Mouse (Mus musculus): Measurements from ENCODE around the gene Wwox. TPM values are rescaled to one million over a fixed set of nuclear protein-coding genes. Genes with fewer than 3 reads are reported as not detected.

Gene Wwox
- polyA plus RNA-seq, 1 experiment from 2014 or later: 12.9 TPM

DNA sequence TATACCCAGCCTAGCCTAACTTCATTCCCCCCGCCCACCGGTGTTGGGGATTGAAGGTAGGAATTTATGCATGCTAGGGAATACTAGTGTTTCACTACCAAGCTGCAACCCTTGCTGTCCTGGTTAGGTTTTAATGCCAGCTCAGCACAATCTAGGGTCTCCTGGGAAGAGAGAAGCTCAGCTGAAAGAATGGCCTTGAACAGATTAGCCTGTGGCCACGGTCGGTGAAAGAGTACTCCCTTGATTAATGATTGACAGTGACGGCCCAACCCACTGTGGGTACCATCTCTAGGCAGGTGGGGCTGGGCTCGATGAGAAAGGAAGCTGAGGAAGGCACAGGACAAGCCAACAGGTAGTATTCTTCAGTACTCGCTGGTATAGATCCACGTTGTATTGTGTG lies 40.3 kb downstream of the Wwox start:
- WGBS: 69% methylated on average over 8 of the region's 8 CpGs
- Histone ChIP-seq H3K27ac (ENCODE audit: low read length) (no peak overlapping the region), H3K27me3 (ENCODE audit: control insufficient read depth, insufficient read depth, low read length) (no peaks in the 10 kb centered on the region), H3K36me3 (ENCODE audit: control insufficient read depth, insufficient read depth, low read length) (no peaks in the 10 kb centered on the region), H3K9me3 (replicated peaks; ENCODE audit: control insufficient read depth, low read length) (no peaks in the 10 kb centered on the region), H3K4me2 (ENCODE audit: low read depth, low read length) (no peak overlapping the region), H3K9ac (ENCODE audit: low read length) (no peak overlapping the region), H3K4me3 (replicated peaks; ENCODE audit: low read length) (no peak overlapping the region), H3K4me1 (ENCODE audit: control insufficient read depth, insufficient read depth, low read length) (peaks cover 5% of the 10 kb centered on the region)
- ATAC-seq (ENCODE audit: insufficient read depth, low FRiP score): no peak

DNA sequence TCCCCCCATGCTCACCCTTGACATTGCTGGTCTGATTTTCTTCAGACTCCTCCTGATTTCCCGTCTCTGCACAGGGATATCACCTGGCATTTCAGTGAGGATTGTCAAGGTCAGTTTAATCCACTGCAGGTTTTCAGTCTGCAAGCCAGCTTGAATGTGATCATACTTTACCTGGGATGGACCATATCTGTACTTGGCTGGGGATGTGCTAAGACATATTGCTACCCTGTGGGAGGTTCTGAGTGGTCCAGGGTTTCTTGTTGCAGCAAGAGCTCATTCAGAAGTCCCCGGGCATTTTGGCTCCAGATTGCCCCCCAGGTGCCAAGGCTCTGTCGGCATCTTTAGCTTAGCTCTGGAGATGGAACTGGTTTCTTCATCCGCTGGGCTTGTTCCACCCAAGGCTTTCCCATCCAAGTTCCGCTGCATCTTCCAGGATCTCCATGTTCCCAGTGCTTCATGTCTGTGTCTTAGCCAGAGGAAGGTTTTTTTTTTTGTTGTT lies 52.3 kb downstream of the Wwox start:
- Histone ChIP-seq H3K4me2 (ENCODE audit: low read depth, low read length) (no peak overlapping the region), H3K9me3 (replicated peaks; ENCODE audit: control insufficient read depth, low read length) (no peaks in the 10 kb centered on the region), H3K4me1 (ENCODE audit: control insufficient read depth, insufficient read depth, low read length) (no peaks in the 10 kb centered on the region), H3K36me3 (ENCODE audit: control insufficient read depth, insufficient read depth, low read length) (no peaks in the 10 kb centered on the region), H3K27me3 (ENCODE audit: control insufficient read depth, insufficient read depth, low read length) (no peaks in the 10 kb centered on the region), H3K27ac (ENCODE audit: low read length) (no peak overlapping the region), H3K9ac (ENCODE audit: low read length) (no peak overlapping the region), H3K4me3 (replicated peaks; ENCODE audit: low read length) (no peak overlapping the region)
- 85% methylated on average over 5 of the region's 5 CpGs for WGBS
- no peak for ATAC-seq (ENCODE audit: insufficient read depth, low FRiP score)

DNA sequence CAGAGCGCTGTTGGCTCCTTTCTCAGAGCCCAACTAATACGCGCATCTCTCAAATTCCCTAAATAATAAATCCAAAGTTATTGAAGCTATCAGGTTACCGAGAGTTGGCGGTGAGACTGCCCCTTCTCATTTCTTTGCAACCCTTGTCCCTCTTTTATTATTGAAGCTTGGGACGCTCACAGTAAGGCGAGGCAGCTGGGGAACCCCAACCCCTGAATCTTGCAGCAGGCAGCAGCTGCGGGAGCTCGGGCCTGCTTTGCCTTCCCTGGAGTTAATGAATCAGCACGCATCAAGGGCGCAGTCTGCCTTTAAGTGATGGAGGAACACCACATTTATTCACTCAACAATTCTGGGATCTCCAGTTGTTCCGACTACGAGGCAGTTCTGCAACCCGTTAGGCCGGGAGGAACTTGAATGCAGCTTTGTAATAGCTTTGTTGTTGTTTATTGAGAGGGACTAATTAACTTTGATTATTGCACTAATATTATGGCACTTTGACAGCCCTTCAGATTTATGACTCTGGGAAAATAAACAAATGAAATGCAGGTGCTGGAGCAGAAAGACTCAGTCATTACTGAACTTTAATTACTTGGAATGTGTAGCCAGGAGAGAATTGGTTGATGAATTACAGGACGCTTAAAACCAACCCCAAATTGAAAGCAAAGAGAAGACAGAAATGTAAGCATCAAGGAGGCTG lies 60.1 kb downstream of the Wwox start:
- Histone ChIP-seq H3K4me2 (ENCODE audit: low read depth, low read length) (no peak overlapping the region), H3K27me3 (ENCODE audit: control insufficient read depth, insufficient read depth, low read length) (no peaks in the 10 kb centered on the region), H3K27ac (ENCODE audit: low read length) (no peak overlapping the region)

DNA sequence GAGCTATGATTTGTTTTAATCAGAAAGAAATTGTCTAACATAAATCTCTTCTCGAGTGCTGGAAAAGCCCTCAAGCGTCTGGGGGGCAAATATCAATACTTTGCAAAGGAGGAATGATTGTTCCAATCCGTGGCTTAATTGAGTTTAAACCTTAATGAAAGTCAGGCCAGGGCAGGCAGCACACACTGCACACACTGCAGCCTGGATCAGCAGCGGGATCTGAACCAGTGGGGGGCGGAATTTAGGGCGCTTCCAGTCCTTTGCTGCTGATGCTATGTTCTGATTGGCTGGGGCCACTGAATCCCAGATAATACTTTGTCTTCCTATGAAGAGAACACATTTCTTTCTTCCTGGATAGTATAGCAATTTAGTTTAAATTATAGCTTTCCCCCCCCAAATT lies 62.5 kb downstream of the Wwox start:
- peaks cover 16% of the 10 kb centered on the region for H3K4me1 ChIP-seq (ENCODE audit: control insufficient read depth, insufficient read depth, low read length)
- WGBS: 64% methylated on average over 6 of the region's 6 CpGs

More for the DNA sequence above, 60.1 kb downstream of the Wwox start:
- Histone ChIP-seq H3K4me1 (ENCODE audit: control insufficient read depth, insufficient read depth, low read length) (peaks cover 9% of the 10 kb centered on the region; the same call in 1 of the 2 replicates), H3K9ac (ENCODE audit: low read length) (no peak overlapping the region), H3K9me3 (replicated peaks; ENCODE audit: control insufficient read depth, low read length) (no peaks in the 10 kb centered on the region), H3K4me3 (replicated peaks; ENCODE audit: low read length) (no peak overlapping the region), H3K36me3 (ENCODE audit: control insufficient read depth, insufficient read depth, low read length) (no peaks in the 10 kb centered on the region)
- no peak for ATAC-seq (ENCODE audit: insufficient read depth, low FRiP score)
- WGBS: 43% methylated on average over 16 of the region's 16 CpGs

DNA sequence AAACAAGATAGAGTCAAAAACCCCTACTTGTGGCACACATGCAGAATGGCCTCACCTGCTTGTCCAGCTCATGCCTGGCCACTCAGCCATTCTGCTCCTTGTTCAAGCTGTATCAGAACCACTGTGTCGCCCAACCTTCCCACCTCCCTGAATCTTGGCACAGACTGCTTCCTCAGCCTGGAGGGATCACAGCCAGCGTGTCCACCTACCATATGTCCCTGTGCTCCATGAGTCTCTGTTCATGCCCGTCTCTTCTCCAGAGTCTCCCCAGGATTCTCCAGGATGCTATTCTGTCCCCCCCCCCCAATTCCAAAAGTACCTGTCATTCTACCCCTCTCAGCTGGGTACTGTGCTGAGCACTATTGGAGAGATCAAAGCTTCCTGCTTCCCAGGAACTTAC lies 63.7 kb downstream of the Wwox start:
- WGBS: 93% methylated on average over 3 of the region's 3 CpGs
- Histone ChIP-seq H3K27me3 (ENCODE audit: control insufficient read depth, insufficient read depth, low read length) (no peaks in the 10 kb centered on the region), H3K9ac (ENCODE audit: low read length) (no peak overlapping the region), H3K27ac (ENCODE audit: low read length) (no peak overlapping the region), H3K36me3 (ENCODE audit: control insufficient read depth, insufficient read depth, low read length) (no peaks in the 10 kb centered on the region), H3K9me3 (replicated peaks; ENCODE audit: control insufficient read depth, low read length) (no peaks in the 10 kb centered on the region), H3K4me2 (ENCODE audit: low read depth, low read length) (no peak overlapping the region), H3K4me1 (ENCODE audit: control insufficient read depth, insufficient read depth, low read length) (peaks cover 16% of the 10 kb centered on the region), H3K4me3 (replicated peaks; ENCODE audit: low read length) (no peak overlapping the region)
- no peak for ATAC-seq (ENCODE audit: insufficient read depth, low FRiP score)

More for the DNA sequence above, 62.5 kb downstream of the Wwox start:
- H3K4me2 ChIP-seq (ENCODE audit: low read depth, low read length): no peak overlapping the region
- H3K36me3 ChIP-seq (ENCODE audit: control insufficient read depth, insufficient read depth, low read length): no peaks in the 10 kb centered on the region
- no peaks in the 10 kb centered on the region for H3K27me3 ChIP-seq (ENCODE audit: control insufficient read depth, insufficient read depth, low read length)
- H3K9me3 ChIP-seq (replicated peaks; ENCODE audit: control insufficient read depth, low read length): no peaks in the 10 kb centered on the region
- H3K4me3 ChIP-seq (replicated peaks; ENCODE audit: low read length): no peak overlapping the region
- no peak overlapping the region for H3K9ac ChIP-seq (ENCODE audit: low read length)
- H3K27ac ChIP-seq (ENCODE audit: low read length): no peak overlapping the region
- no peak for ATAC-seq (ENCODE audit: insufficient read depth, low FRiP score)

DNA sequence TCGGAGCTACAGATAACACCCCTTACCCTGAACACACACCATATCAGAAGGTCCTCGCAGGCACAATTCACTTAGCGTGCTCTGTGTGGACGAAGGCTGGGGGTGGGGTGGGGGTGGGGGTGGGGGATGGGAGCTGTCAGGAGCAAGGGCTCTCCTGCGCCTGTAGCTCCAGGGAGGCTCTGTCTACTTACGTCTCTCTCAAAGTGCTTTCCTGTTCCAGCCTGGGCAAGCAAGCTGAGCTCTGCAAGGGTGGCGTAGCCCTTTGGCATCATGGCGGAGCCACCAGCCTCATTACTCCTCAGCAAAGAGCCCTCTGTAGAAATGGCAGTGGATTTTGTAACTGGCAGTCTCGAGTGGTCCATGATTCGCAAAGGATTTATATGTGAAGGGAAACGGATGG lies 65.4 kb downstream of the Wwox start:
- Histone ChIP-seq H3K4me3 (replicated peaks; ENCODE audit: low read length) (no peak overlapping the region), H3K27me3 (ENCODE audit: control insufficient read depth, insufficient read depth, low read length) (no peaks in the 10 kb centered on the region), H3K4me2 (ENCODE audit: low read depth, low read length) (no peak overlapping the region), H3K9ac (ENCODE audit: low read length) (no peak overlapping the region), H3K9me3 (replicated peaks; ENCODE audit: control insufficient read depth, low read length) (no peaks in the 10 kb centered on the region), H3K27ac (ENCODE audit: low read length) (no peak overlapping the region), H3K4me1 (ENCODE audit: control insufficient read depth, insufficient read depth, low read length) (peaks cover 14% of the 10 kb centered on the region), H3K36me3 (ENCODE audit: control insufficient read depth, insufficient read depth, low read length) (no peaks in the 10 kb centered on the region)
- ATAC-seq (ENCODE audit: insufficient read depth, low FRiP score): no peak
- WGBS: 33% methylated on average over 11 of the region's 11 CpGs

DNA sequence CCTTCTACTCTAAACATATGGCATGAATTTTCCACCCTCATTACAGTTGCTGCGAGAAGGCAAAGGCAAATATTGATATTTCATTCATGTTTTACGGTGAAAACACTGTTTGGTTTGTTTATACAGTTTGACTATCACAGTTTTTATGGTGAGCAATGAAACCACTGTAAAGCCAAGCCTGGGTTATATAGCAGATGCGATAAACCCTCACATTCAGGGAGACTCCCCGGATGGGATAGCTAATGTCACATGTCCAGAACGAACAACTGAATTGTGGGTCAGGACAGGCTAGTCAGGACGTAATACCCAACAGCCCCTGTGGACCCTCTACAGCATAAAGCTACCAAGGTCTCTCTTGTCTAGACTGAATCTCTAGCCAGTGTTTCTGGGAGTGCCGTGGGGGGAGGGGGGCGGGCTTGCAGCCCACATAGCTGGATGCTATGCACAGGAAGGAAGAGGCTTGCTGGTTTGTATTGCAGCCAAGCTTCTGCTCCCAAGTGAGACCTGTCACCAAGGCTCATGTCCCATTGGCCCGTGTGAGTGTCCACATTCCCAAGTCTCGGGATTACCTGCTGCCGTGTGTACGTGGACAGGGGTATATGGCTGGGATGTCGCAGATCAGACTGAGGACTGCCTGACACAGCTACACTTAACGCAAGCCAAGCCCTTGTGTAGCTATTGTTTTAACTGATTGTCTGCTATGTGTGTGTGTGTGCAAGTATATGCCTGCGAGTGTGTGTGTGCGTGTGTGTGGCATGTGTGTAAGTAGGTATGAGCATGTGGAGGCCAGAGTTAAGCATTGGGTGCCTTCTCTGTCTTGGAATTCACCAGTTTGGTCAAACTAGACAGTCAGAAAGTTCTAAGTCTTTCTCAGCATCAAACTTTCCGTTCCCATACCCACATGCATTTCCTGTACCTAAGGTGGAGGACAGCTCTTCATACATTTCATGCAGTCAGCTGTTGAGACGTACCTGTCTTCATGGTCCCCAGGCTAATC lies 66.2 kb downstream of the Wwox start:
- Histone ChIP-seq H3K4me2 (ENCODE audit: low read depth, low read length) (no peak overlapping the region), H3K9me3 (replicated peaks; ENCODE audit: control insufficient read depth, low read length) (no peaks in the 10 kb centered on the region), H3K27me3 (ENCODE audit: control insufficient read depth, insufficient read depth, low read length) (no peaks in the 10 kb centered on the region), H3K4me1 (ENCODE audit: control insufficient read depth, insufficient read depth, low read length) (peaks cover 11% of the 10 kb centered on the region), H3K27ac (ENCODE audit: low read length) (no peak overlapping the region), H3K9ac (ENCODE audit: low read length) (no peak overlapping the region), H3K36me3 (ENCODE audit: control insufficient read depth, insufficient read depth, low read length) (no peaks in the 10 kb centered on the region), H3K4me3 (replicated peaks; ENCODE audit: low read length) (no peak overlapping the region)
- peak; percentile 68 for ATAC-seq (ENCODE audit: insufficient read depth, low FRiP score)
- WGBS: 56% methylated on average over 18 of the region's 18 CpGs

DNA sequence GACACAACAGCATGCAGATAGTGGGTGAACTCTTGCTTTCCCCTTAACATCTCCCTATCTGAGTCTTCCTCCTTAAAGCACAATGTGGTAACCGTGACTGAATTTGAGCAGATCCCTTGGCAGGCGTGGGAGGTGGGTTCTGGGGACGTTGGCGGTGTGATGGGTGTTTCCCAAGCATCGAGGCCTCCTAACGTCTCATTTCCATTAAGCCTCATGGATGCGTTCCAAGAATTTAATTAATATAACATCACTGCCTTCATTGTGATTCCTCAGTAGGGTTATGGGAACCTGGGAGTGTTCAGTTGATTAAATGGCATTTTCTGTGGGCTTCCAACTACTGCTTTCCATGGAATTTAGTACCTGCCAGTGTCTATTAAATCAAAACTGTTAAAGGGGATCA lies 67.9 kb downstream of the Wwox start:
- Histone ChIP-seq H3K36me3 (ENCODE audit: control insufficient read depth, insufficient read depth, low read length) (no peaks in the 10 kb centered on the region), H3K4me2 (ENCODE audit: low read depth, low read length) (no peak overlapping the region), H3K9me3 (replicated peaks; ENCODE audit: control insufficient read depth, low read length) (no peaks in the 10 kb centered on the region), H3K9ac (ENCODE audit: low read length) (no peak overlapping the region), H3K27ac (ENCODE audit: low read length) (no peak overlapping the region), H3K4me3 (replicated peaks; ENCODE audit: low read length) (no peak overlapping the region), H3K4me1 (ENCODE audit: control insufficient read depth, insufficient read depth, low read length) (peaks cover 7% of the 10 kb centered on the region), H3K27me3 (ENCODE audit: control insufficient read depth, insufficient read depth, low read length) (no peaks in the 10 kb centered on the region)
- WGBS: 73% methylated on average over 7 of the region's 7 CpGs
- ATAC-seq (ENCODE audit: insufficient read depth, low FRiP score): no peak

DNA sequence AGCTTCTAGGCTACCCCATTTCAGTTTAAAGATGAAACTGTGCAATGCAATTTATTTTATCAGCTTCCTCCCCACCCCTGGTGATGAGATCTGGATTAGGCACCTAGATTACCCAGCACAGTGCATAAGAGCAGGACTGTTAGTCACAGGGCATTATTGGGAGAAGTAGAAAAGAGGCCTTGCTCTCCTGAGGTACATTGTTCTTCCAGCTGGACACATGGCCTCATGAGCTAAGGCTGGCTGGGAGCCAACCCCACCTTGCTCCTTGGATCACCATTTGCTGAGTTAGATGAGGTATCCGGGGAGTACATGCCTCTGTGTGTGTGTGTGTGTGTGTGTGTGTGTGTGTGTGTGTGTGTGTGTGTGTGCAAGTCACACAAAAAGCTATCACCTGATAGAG lies 70.8 kb downstream of the Wwox start:
- no peak overlapping the region for H3K4me2 ChIP-seq (ENCODE audit: low read depth, low read length)
- no peaks in the 10 kb centered on the region for H3K36me3 ChIP-seq (ENCODE audit: control insufficient read depth, insufficient read depth, low read length)
- H3K9me3 ChIP-seq (replicated peaks; ENCODE audit: control insufficient read depth, low read length): no peaks in the 10 kb centered on the region
- no peak for ATAC-seq (ENCODE audit: insufficient read depth, low FRiP score)
- no peak overlapping the region for H3K4me3 ChIP-seq (replicated peaks; ENCODE audit: low read length)
- 45% methylated on average over 1 of the region's 1 CpGs for WGBS
- H3K4me1 ChIP-seq (ENCODE audit: control insufficient read depth, insufficient read depth, low read length): peaks cover 7% of the 10 kb centered on the region
- H3K27me3 ChIP-seq (ENCODE audit: control insufficient read depth, insufficient read depth, low read length): no peaks in the 10 kb centered on the region
- no peak overlapping the region for H3K27ac ChIP-seq (ENCODE audit: low read length)
- H3K9ac ChIP-seq (ENCODE audit: low read length): no peak overlapping the region

Data from stomach, embryonic 16.5 days (tissue).